Mouse (Mus musculus) duodenum, adult 2 months (tissue): ENCODE measurements around the gene Padi3. TPM values are rescaled to one million over a fixed set of nuclear protein-coding genes. Genes with fewer than 3 reads are reported as not detected.

Source experiments
- polyA plus RNA-seq: library from polyadenylated mRNA; depleted of rRNA; stranded (reverse); fragments of >200 nt; gene quantifications from 2 replicates; pipeline ENCODE4 v1.2.3, GENCODE M21; 2012; ENCODE audit warnings: low replicate concordance; rRNA removed

The Padi3 gene
- polyA plus RNA-seq = 0.09 TPM in 1 of 2 replicates, not detected in the other

GRCm38 (mm10) chr4:140810458-140811260 lies at the start of gene Padi3:
Padi3 (minus strand) TSS chr4:140810648.

GRCm38 (mm10) chr4:140845666-140846065 lies 35.2 kb upstream of the Padi3 start, which contains the start of gene Padi1:
Padi1 (minus strand) TSS chr4:140845778.

GRCm38 (mm10) chr4:140774025-140774800 lies 36.2 kb downstream of the Padi3 start, which contains the start of gene Padi4:
Padi4 (minus strand) TSS chr4:140774236.

GRCm38 (mm10) chr4:140742543-140742942 lies 67.9 kb downstream of the Padi3 start, which contains the start of gene Padi6:
Padi6 (minus strand) TSS chr4:140742643.

Other genes with a start within 250 kb of the Padi3 start
- gene Arhgef10l, start 144.6 kb downstream of the Padi3 start, polyA plus RNA-seq = 12.1 and 28.4 TPM in 2 replicates
- gene Rcc2, start 110.1 kb downstream of the Padi3 start, polyA plus RNA-seq = 33.8 and 38.3 TPM in 2 replicates
- not detected in 2 replicates for gene Padi6, start 68.0 kb downstream of the Padi3 start, polyA plus RNA-seq
- gene Padi4, start 36.4 kb downstream of the Padi3 start, polyA plus RNA-seq = 0.50 and 0.63 TPM in 2 replicates
- gene Padi1, start 35.1 kb upstream of the Padi3 start, polyA plus RNA-seq = 0.06 TPM in 1 of 2 replicates, not detected in the other
- gene Padi2, start 95.7 kb upstream of the Padi3 start, polyA plus RNA-seq = 2.0 and 8.1 TPM in 2 replicates
- 331 and 578 TPM in 2 replicates for gene Sdhb, start 150.6 kb upstream of the Padi3 start, polyA plus RNA-seq
- 51.9 and 58.0 TPM in 2 replicates for gene Atp13a2, start 176.2 kb upstream of the Padi3 start, polyA plus RNA-seq
- gene Mfap2, start 199.8 kb upstream of the Padi3 start, polyA plus RNA-seq = 14.6 and 18.5 TPM in 2 replicates
- gene Crocc, start 249.9 kb upstream of the Padi3 start, polyA plus RNA-seq = 3.3 and 7.0 TPM in 2 replicates